Mouse (Mus musculus): ENCODE measurements around the gene Mgat4b.

Mgat4b gene

GRCm38 (mm10) chr11:50226406-50226805, 15.7 kb downstream of the Mgat4b start:
- no peak for DNase-seq

GRCm38 (mm10) chr11:50227226-50227625, 16.5 kb downstream of the Mgat4b start:
- no peak for DNase-seq

GRCm38 (mm10) chr11:50227736-50228135, 17.0 kb downstream of the Mgat4b start:
- no peak for DNase-seq

GRCm38 (mm10) chr11:50228772-50229171, 18.1 kb downstream of the Mgat4b start:
- DNase-seq = no peak

DNA sequence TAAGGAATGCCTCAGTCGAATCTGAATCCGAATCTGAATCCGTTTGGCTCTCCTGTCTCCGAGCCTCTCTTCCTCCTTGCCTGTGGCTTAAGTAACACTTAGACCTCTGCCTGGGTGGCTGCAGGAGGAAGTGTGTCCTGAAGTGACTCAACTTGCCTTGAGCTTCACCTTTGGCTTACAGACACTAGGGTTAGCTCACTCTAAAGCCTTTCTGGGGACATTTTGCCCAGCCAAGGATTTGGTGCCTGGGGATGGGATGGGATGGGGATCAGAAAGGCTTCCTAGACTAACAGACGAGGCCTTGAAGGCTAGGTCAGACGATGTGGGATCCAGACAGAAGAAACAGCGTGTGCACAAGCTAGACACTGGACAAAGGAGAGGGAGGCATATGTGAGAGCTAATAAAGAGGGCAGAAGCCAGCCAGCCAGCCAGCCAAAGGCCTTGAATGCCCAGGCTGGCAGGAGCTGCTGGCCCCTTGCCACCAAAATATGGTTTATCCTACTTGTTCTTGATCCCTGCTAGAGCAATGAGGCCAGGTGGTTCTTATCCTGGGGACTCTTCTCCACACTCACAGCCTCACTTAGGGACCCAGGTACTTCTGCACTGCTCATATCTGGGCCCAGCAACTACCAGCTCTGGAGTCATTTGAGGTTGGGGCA, 18.7 kb downstream of the Mgat4b start:
- DNase-seq = no peak

DNA sequence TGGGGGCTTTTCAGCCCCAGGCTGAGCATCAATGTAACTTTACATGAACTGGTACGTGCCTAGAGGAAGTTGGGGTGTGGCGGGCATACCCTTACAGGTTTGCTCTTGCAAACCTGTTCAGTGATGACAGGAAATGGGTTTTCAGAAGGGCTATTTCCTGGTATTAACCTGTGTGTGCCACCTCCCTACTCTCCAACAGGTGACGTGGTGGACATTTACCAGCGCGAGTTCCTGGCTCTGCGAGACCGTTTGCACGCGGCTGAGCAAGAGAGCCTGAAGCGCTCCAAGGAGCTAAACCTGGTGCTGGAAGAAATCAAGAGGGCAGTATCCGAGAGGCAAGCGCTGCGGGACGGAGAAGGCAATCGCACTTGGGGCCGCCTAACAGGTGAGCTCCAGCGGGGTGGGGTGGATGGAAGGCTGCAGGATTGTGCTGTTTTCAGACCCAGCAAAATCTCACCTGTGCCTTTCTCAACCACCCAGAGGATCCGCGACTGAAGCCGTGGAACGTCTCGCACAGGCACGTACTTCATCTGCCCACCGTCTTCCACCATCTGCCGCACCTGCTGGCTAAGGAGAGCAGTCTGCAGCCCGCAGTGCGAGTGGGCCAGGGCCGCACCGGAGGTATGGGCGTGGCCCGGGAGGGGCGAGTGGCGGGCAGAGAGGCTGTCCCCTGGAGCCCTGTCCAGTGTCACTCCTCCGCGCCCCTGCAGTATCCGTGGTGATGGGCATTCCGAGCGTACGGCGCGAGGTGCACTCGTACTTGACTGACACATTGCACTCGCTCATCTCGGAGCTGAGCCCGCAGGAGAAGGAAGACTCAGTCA, 20.0 kb downstream of the Mgat4b start:
- DNase-seq = no peak

GRCm38 (mm10) chr11:50231411-50231810, 20.7 kb downstream of the Mgat4b start:
- DNase-seq = peak; percentile 76

GRCm38 (mm10) chr11:50233022-50233421, 22.3 kb downstream of the Mgat4b start:
- no peak for DNase-seq

DNA sequence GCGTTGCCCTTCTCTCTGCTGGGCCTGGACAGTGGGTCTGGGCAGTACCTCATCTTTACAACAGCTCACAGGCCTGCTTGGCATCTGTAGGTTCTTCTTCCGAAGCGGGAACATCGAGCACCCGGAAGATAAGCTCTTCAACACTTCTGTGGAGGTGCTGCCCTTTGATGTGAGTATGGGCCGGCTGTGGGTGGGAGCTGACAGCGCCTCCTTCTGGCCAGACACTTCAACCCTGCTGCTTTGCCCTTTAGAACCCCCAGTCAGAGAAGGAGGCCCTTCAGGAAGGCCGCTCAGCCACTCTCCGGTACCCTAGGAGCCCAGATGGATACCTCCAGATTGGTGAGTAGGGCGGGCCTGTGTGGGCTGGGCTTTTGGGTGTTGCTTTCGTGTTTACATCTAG, 23.3 kb downstream of the Mgat4b start:
- no peak for DNase-seq

DNA sequence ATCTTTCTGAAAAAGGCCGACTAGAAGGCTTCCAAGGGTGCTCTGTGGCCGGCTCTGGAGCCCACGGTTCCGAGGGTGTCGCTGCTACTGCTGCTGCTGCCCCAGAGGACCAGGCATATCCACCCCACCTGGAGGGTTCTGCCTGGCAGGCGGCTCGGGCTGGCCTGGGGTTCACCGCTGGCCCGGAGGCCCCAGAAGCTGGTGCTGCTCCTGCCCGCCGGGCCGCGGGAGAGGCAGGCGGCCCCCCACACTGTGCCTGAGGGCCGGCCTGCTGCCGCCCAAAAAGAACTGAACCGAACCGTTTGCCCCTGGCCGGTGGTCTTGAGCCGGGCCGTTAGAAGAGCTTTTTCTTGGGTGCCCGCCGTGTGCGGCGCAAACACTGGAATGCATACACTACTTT, 23.9 kb downstream of the Mgat4b start:
- DNase-seq = no peak

DNA sequence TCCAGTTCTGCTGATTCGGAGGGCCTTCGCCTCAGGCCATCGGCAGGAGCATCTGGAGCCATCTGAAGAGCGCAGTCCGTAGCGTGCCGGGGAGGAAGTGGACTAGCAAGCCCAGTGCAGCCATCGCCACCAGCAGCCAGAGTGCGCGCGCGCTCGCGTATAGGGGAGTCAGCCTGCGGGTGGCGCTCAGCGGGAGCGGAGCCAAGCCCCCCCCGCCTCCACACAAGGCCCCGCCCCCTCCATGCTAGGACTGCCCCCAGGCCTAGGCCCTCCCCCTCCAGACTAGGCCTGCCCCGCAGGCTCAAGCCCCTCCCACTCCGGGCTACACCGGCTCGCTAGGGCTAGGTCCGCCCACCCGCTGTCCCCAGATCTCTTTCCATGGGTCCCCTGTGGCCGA, 25.8 kb downstream of the Mgat4b start:
- peak; percentile 91 for DNase-seq

DNA sequence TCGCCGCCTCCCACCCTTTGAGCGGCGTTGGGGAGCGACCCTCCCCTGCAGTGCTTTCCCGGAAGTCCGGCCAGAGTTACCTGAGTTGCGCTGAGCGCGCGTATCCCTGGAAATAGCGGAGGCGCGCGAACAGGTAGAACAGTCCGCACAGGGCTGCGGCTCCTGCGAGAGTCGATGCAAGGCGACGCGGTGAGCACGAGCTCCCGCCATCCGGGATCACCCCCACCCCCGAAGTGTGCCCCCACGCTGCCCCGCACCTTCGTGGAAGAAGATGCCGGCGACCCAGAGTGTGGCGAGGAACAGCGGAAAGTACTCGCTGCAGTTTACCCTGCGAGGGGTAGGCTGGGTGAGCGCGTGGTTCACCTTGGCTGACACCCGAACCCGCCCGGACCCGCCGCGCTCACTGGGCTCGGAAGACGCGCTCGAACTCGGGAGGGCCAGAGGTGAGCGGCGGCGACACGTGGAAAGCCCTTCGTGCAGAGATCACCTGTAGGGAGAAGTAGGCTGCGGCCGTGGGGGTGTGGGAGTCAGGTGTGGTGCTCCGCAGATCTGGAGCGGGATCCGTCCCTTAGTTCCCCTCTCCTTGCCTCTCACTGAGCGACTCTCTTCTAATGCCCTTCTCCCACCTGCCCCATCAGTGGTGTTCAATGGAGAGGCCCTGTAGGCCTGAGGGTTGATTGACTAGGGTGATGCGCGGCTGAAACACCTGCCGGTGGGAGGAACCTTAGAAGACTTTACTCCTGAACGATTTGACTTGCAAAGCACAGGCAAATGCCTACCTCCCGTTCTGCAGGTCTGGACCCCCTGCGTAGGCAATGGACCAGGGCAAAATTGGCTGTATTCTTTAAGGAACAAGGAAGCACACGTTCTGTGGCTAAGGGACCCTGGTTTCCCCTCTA, 26.5 kb downstream of the Mgat4b start:
- no peak for DNase-seq

DNA sequence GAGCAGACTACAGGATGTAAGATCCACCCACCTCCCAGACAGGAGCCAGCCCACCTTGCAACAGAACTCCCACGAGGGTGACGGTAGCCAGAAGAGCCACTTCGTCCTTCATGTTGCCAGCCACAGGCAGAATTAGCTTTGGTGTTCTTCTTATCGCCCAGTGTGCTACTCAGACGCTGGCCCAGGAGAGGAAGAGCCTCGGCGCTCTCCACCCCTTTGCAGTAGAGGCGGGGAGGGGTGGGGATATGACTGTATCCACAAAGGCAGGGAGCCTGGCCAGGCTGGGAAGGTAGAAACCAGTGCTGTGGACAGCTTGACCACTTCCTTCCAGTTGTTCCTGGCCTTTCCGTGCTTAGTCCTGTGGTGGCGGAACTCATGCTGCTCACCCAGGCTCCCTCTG, 27.6 kb downstream of the Mgat4b start, which contains the start of gene Ltc4s:
TSS of gene Ltc4s (minus strand) at position 293 of the 400 bp plus-strand sequence.
- DNase-seq = no peak

DNA sequence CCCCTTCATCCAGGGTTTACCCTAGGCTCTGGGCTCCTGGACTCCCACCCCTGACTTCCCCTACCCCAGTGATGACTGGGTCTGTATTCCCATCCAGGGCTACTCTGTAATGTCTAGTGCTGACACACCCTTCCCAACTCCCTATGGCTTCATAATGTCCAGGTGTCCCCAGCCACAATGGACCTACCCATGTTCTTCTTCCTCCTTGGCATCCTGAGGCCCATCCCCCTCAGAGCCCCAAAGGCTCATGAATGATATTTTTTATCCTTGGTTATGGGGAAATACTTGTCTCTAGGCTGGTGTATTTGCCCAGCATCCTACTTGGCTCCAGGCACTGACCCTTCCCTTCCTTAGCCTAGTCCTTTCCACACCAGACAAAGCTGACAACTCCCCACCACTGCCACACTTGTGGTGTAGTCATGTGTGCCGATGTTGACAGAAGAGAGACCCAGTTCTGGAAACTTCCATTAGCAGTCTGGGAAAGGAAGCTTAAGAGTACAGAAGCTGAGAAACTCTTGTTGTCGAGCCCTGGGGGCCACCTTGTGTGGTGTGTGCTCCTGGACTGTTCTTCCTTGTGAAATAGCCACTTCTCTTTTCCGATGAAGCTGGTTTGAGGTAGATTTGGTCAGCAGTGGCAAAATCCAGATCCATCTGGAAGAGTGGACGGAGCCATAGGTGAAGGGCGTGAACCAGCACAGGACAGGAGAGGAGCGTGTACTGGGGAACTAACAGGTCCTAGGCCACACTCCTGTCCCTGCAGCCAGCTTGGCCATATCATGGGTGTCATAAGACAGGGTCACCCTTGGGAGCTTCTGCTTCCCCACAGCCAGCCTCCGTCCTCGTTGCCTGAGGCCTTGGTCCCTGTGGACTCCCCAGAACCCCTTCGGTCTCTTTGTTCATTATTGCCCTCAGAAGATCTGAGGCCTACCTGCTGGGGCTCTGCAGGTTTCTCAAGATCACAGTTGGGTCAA, 28.4 kb downstream of the Mgat4b start:
- DNase-seq = no peak

GRCm38 (mm10) chr11:50240235-50240911, 29.7 kb downstream of the Mgat4b start:
- DNase-seq = no peak

- DNase-seq = no peak
These were observed 33.2 kb downstream of the Mgat4b start for GRCm38 (mm10) chr11:50243926-50244325.

- no peak for DNase-seq
These were observed 34.6 kb downstream of the Mgat4b start for GRCm38 (mm10) chr11:50245269-50245668.

DNA sequence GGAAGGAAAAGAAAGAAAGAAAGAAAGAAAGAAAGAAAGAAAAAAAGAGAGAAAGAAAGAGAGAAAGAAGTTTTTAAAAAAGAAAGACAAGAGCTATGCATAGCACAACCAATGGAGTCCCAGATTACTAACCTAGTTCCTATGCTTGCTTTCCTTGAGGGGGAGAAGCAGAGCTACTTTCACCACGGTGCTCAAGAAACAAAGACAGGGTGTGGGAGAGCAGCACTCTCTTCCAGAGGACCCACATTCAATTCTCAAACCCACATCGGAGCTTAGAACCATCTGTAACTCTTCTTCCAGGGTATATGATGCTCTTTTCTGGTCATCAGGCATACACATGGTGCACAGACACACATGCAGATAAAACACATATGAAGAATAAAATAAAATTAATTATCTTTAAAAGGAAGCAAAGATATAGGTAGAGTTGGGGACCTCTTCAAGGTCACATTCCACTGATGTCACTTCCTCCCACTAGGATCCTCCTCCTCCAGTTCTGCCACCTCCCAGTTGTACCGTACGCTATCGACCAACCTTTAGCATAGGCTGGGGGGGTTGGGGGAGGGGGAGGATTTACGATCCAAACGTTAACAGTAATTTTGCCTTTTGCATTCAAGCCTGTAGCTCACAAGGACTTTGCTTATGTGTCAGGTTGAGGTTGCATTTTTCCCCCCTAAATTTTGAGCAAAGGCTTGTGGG, 37.9 kb downstream of the Mgat4b start:
- DNase-seq = no peak

GRCm38 (mm10) chr11:50252166-50252565, 41.5 kb downstream of the Mgat4b start:
- DNase-seq = no peak

- no peak for DNase-seq
These were observed 42.1 kb downstream of the Mgat4b start for GRCm38 (mm10) chr11:50252684-50253265.
